Mouse (Mus musculus): ENCODE measurements at regions not wholly inside any gene's neighbourhood (a gene's known extent, or its start where the extent isn't known, plus 50 kb on each side); places are given as distances from the start of the nearest gene placed in this dataset.

DNA sequence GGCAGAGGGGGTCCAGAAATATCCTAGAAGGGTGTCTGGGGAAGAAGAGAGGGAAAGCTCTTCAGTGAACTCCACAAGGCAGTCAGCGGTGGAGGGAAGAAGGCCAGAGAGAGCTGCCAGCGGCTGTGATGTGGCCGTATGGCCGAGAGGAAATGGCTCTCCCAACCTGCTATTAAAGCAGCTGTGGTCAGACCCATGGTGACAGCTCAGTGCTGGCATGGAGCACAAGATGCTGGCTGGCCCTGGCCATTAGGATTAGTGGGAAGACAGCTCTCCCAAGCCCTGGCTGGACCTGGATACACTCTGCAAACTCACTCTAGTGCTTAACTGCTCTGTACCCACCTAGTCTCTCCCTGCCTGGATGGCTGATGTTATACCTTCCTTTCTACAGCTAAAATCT is 223.1 kb upstream of the Hes1 start:
- TF ChIP-seq CTCF (IDR thresholded peaks at IDR 0.05; ENCODE audit: borderline replicate concordance, extremely low read depth, insufficient read depth, insufficient read length) (no peak), POLR2A (IDR thresholded peaks at IDR 0.05; ENCODE audit: borderline replicate concordance, extremely low read depth, insufficient read depth, insufficient read length, poor library complexity, severe bottlenecking) (no peak)

Measured in brain, embryonic 14.5 days (tissue).